Mouse (Mus musculus) limb, embryonic 12.5 days (tissue): Measurements from ENCODE around the gene Ndfip2. TPM values are rescaled to one million over a fixed set of nuclear protein-coding genes. Genes with fewer than 3 reads are reported as not detected.

ENCODE experiments used
- ATAC-seq: fragments of 200-750 bp; cut with Nextera tagmentation; 2 replicates; pipeline ENCODE4 v1.8.0; 2017; ENCODE audit warnings: low read depth, moderate TSS enrichment; ENCODE audit not compliant: insufficient number of reproducible peaks, insufficient read depth, low FRiP score, low TSS enrichment
- H3K27ac ChIP-seq: fragments of 300-500 bp; sonication (generic); 2 replicates; pipeline ENCODE4 v1.5.1; 2016; ENCODE audit warnings: mild to moderate bottlenecking, moderate library complexity
- H3K27me3 ChIP-seq: fragments of 300-500 bp; sonication (generic); 2 replicates; pipeline ENCODE4 v1.6.1; 2016; ENCODE audit warnings: mild to moderate bottlenecking, moderate library complexity
- H3K36me3 ChIP-seq: fragments of 300-500 bp; sonication (generic); 2 replicates; pipeline ENCODE4 v1.6.1; 2016; ENCODE audit warnings: mild to moderate bottlenecking, moderate library complexity
- H3K4me1 ChIP-seq: fragments of 300-500 bp; sonication (generic); replicated peaks from 2 replicates; pipeline ENCODE4 v1.6.1; 2016
- H3K4me2 ChIP-seq: fragments of 300-500 bp; sonication (generic); 2 replicates; pipeline ENCODE4 v1.6.1; 2016; ENCODE audit warnings: mild to moderate bottlenecking, moderate library complexity
- H3K4me3 ChIP-seq: fragments of 300-500 bp; sonication (generic); replicated peaks from 2 replicates; pipeline ENCODE4 v1.5.1; 2016; ENCODE audit warnings: mild to moderate bottlenecking
- H3K9ac ChIP-seq: fragments of 300-500 bp; sonication (generic); replicated peaks from 2 replicates; pipeline ENCODE4 v1.6.1; 2016; ENCODE audit warnings: mild to moderate bottlenecking, moderate library complexity
- H3K9me3 ChIP-seq: fragments of 300-500 bp; sonication (generic); 2 replicates; pipeline ENCODE4 v1.6.1; 2016; ENCODE audit warnings: mild to moderate bottlenecking, moderate library complexity
- WGBS: fragments of 180-500 bp; shearing (Covaris S2); methylation state at CpG from one replicate; pipeline ENCODE4 v1.1.7; 2016; 5-methylcytosine and 5-hydroxymethylcytosine counted together
- polyA plus RNA-seq: library from polyadenylated mRNA; unstranded; fragments of >200 nt; fragmentation: Nextera tagmentation; extraction: Ambion mirVana; gene quantifications from 2 replicates; pipeline ENCODE4 v1.2.1, GENCODE M21; 2016

The Ndfip2 gene
- polyA plus RNA-seq, 1 experiment from 2014 or later, result 55.1 TPM

GRCm38 (mm10) chr14:105253304-105253703, 5.1 kb upstream of the Ndfip2 start:
- no peak overlapping the region for H3K27ac ChIP-seq
- H3K27me3 ChIP-seq, result no peaks in the 10 kb centered on the region
- H3K4me1 ChIP-seq, result peaks cover 3% of the 10 kb centered on the region
- H3K4me2 ChIP-seq, result no peak overlapping the region
- H3K9ac ChIP-seq, result no peak overlapping the region
- no peak overlapping the region for H3K4me3 ChIP-seq
- ATAC-seq, result no peak
- H3K9me3 ChIP-seq, result no peaks in the 10 kb centered on the region
- WGBS, result 16% methylated on average over 7 of the region's 7 CpGs
- no peaks in the 10 kb centered on the region for H3K36me3 ChIP-seq

GRCm38 (mm10) chr14:105254401-105254800, 4.0 kb upstream of the Ndfip2 start:
- no peaks in the 10 kb centered on the region for H3K27me3 ChIP-seq
- H3K9ac ChIP-seq, result no peak overlapping the region
- no peak for ATAC-seq
- H3K4me1 ChIP-seq, result peaks cover 3% of the 10 kb centered on the region
- H3K4me2 ChIP-seq, result no peak overlapping the region
- H3K27ac ChIP-seq, result no peak overlapping the region
- no peaks in the 10 kb centered on the region for H3K36me3 ChIP-seq
- H3K9me3 ChIP-seq, result no peaks in the 10 kb centered on the region
- H3K4me3 ChIP-seq, result no peak overlapping the region
- 86% methylated on average over 5 of the region's 5 CpGs for WGBS

GRCm38 (mm10) chr14:105255620-105256019, 2.8 kb upstream of the Ndfip2 start:
- no peaks in the 10 kb centered on the region for H3K36me3 ChIP-seq
- no peaks in the 10 kb centered on the region for H3K27me3 ChIP-seq
- H3K9ac ChIP-seq, result no peak overlapping the region
- no peaks in the 10 kb centered on the region for H3K9me3 ChIP-seq
- H3K4me1 ChIP-seq, result peaks cover 7% of the 10 kb centered on the region
- WGBS, result 79% methylated on average over 7 of the region's 7 CpGs
- H3K4me2 ChIP-seq, result no peak overlapping the region
- no peak overlapping the region for H3K4me3 ChIP-seq
- no peak for ATAC-seq
- H3K27ac ChIP-seq, result no peak overlapping the region

GRCm38 (mm10) chr14:105259035-105259880, 885 bp downstream of the Ndfip2 start:
- no peaks in the 10 kb centered on the region for H3K9me3 ChIP-seq
- H3K27ac ChIP-seq, result peak overlapping the region; percentile 93
- H3K4me2 ChIP-seq, result peak overlapping the region; percentile 71
- H3K36me3 ChIP-seq, result no peaks in the 10 kb centered on the region
- WGBS, result 11% methylated on average over 28 of the region's 34 CpGs
- peak; percentile 63 for ATAC-seq
- no peaks in the 10 kb centered on the region for H3K27me3 ChIP-seq
- peak overlapping the region; percentile 90 for H3K9ac ChIP-seq
- peak overlapping the region; percentile 84 for H3K4me3 ChIP-seq
- peaks cover 3% of the 10 kb centered on the region for H3K4me1 ChIP-seq

GRCm38 (mm10) chr14:105262923-105263322, 4.5 kb downstream of the Ndfip2 start:
- Histone ChIP-seq H3K4me3 (no peak overlapping the region), H3K4me1 (peaks cover 3% of the 10 kb centered on the region), H3K9me3 (no peaks in the 10 kb centered on the region), H3K4me2 (no peak overlapping the region), H3K27me3 (no peaks in the 10 kb centered on the region), H3K9ac (no peak overlapping the region), H3K27ac (no peak overlapping the region), H3K36me3 (no peaks in the 10 kb centered on the region)
- 74% methylated on average over 5 of the region's 5 CpGs for WGBS
- ATAC-seq, result no peak

- Histone ChIP-seq H3K4me1 (no peaks in the 10 kb centered on the region), H3K27ac (no peak overlapping the region), H3K4me3 (no peak overlapping the region), H3K9me3 (no peaks in the 10 kb centered on the region), H3K27me3 (no peaks in the 10 kb centered on the region), H3K9ac (no peak overlapping the region), H3K4me2 (no peak overlapping the region), H3K36me3 (no peaks in the 10 kb centered on the region)
- ATAC-seq, result no peak
- WGBS, result 79% methylated on average over 6 of the region's 6 CpGs
These were observed 8.7 kb downstream of the Ndfip2 start for GRCm38 (mm10) chr14:105267095-105267494.

GRCm38 (mm10) chr14:105272030-105272429, 13.7 kb downstream of the Ndfip2 start:
- H3K4me2 ChIP-seq, result no peak overlapping the region
- peaks cover 6% of the 10 kb centered on the region for H3K4me1 ChIP-seq
- no peaks in the 10 kb centered on the region for H3K36me3 ChIP-seq
- ATAC-seq, result no peak
- no peak overlapping the region for H3K9ac ChIP-seq
- no peak overlapping the region for H3K4me3 ChIP-seq
- WGBS, result 81% methylated on average over 6 of the region's 6 CpGs
- H3K27me3 ChIP-seq, result no peaks in the 10 kb centered on the region
- H3K27ac ChIP-seq, result no peak overlapping the region
- H3K9me3 ChIP-seq, result no peaks in the 10 kb centered on the region

- Histone ChIP-seq H3K4me1 (peaks cover 6% of the 10 kb centered on the region), H3K4me2 (no peak overlapping the region), H3K27me3 (no peaks in the 10 kb centered on the region), H3K9me3 (no peaks in the 10 kb centered on the region), H3K4me3 (no peak overlapping the region), H3K27ac (no peak overlapping the region), H3K36me3 (no peaks in the 10 kb centered on the region), H3K9ac (no peak overlapping the region)
- 94% methylated on average over 4 of the region's 4 CpGs for WGBS
- ATAC-seq, result no peak
These were observed 14.2 kb downstream of the Ndfip2 start for GRCm38 (mm10) chr14:105272539-105272938.

GRCm38 (mm10) chr14:105275196-105275595, 16.8 kb downstream of the Ndfip2 start:
- no peak for ATAC-seq
- 73% methylated on average over 5 of the region's 5 CpGs for WGBS
- H3K27me3 ChIP-seq, result no peaks in the 10 kb centered on the region

GRCm38 (mm10) chr14:105277277-105277676, 18.9 kb downstream of the Ndfip2 start:
- no peaks in the 10 kb centered on the region for H3K27me3 ChIP-seq
- H3K4me1 ChIP-seq, result peaks cover 6% of the 10 kb centered on the region
- no peak overlapping the region for H3K27ac ChIP-seq
- no peak overlapping the region for H3K4me2 ChIP-seq
- no peak overlapping the region for H3K9ac ChIP-seq
- H3K36me3 ChIP-seq, result no peaks in the 10 kb centered on the region
- WGBS, result 74% methylated on average over 5 of the region's 5 CpGs
- H3K9me3 ChIP-seq, result no peaks in the 10 kb centered on the region
- ATAC-seq, result no peak
- H3K4me3 ChIP-seq, result no peak overlapping the region

More at GRCm38 (mm10) chr14:105275196-105275595, 16.8 kb downstream of the Ndfip2 start:
- Histone ChIP-seq H3K4me1 (peaks cover 6% of the 10 kb centered on the region), H3K36me3 (no peaks in the 10 kb centered on the region), H3K27ac (no peak overlapping the region), H3K9me3 (no peaks in the 10 kb centered on the region), H3K4me3 (no peak overlapping the region), H3K9ac (no peak overlapping the region), H3K4me2 (no peak overlapping the region)

GRCm38 (mm10) chr14:105284062-105284461, 25.7 kb downstream of the Ndfip2 start:
- no peaks in the 10 kb centered on the region for H3K9me3 ChIP-seq
- no peak overlapping the region for H3K4me3 ChIP-seq
- H3K27me3 ChIP-seq, result no peaks in the 10 kb centered on the region
- H3K4me1 ChIP-seq, result no peaks in the 10 kb centered on the region
- H3K36me3 ChIP-seq, result peaks cover 7% of the 10 kb centered on the region; the same call in 1 of the 2 replicates
- no peak for ATAC-seq
- H3K27ac ChIP-seq, result no peak overlapping the region
- no peak overlapping the region for H3K9ac ChIP-seq
- no peak overlapping the region for H3K4me2 ChIP-seq
- WGBS, result 93% methylated on average over 3 of the region's 3 CpGs

GRCm38 (mm10) chr14:105287557-105287956, 29.2 kb downstream of the Ndfip2 start:
- H3K9me3 ChIP-seq, result no peaks in the 10 kb centered on the region
- 94% methylated on average over 4 of the region's 4 CpGs for WGBS
- ATAC-seq, result no peak

More at GRCm38 (mm10) chr14:105287557-105287956, 29.2 kb downstream of the Ndfip2 start:
- no peaks in the 10 kb centered on the region for H3K4me1 ChIP-seq
- H3K9ac ChIP-seq, result no peak overlapping the region
- no peak overlapping the region for H3K4me2 ChIP-seq
- no peaks in the 10 kb centered on the region for H3K27me3 ChIP-seq
- peaks cover 20% of the 10 kb centered on the region; the same call in 1 of the 2 replicates for H3K36me3 ChIP-seq
- no peak overlapping the region for H3K4me3 ChIP-seq
- no peak overlapping the region for H3K27ac ChIP-seq
